Mouse (Mus musculus): ENCODE data around the gene Enah.

GRCm38 (mm10) chr1:181862676-181863374 lies 157.0 kb downstream of the Enah start:
- TF ChIP-seq POLR2A (IDR thresholded peaks at IDR 0.05; ENCODE audit: borderline replicate concordance, extremely low read depth, insufficient read depth, insufficient read length, poor library complexity, severe bottlenecking) (no peak), CTCF (IDR thresholded peaks at IDR 0.05; ENCODE audit: borderline replicate concordance, extremely low read depth, insufficient read depth, insufficient read length) (no peak)
